Mouse (Mus musculus) liver, adult 2 months (tissue): ENCODE data around the gene Fam213a. TPM values are rescaled to one million over a fixed set of nuclear protein-coding genes. Genes with fewer than 3 reads are reported as not detected.
A peak's percentile ranks its signal among the peaks of the same experiment; 100 is the strongest.

ENCODE experiments used
- DNase-seq: peaks from one replicate; pipeline ENCODE4 v3.0.0-alpha.2; 2011; ENCODE audit warnings: low read depth, low spot score; ENCODE audit errors: extremely low read depth
- H3K27ac ChIP-seq: fragments of 200-500 bp; replicated peaks from 2 replicates; pipeline ENCODE4 v1.5.1; 2012; ENCODE audit warnings: low read depth, mild to moderate bottlenecking, control low read depth, inconsistent platforms, low read length; ENCODE audit not compliant: insufficient read depth
- H3K27me3 ChIP-seq: fragments of 200-500 bp; 2 replicates; pipeline ENCODE4 v1.6.1; 2012; ENCODE audit warnings: mild to moderate bottlenecking, moderate library complexity, low read length, inconsistent platforms; ENCODE audit not compliant: control insufficient read depth, insufficient read depth
- H3K36me3 ChIP-seq: fragments of 200-500 bp; 2 replicates; pipeline ENCODE4 v1.6.1; 2012; ENCODE audit warnings: low read length, inconsistent platforms; ENCODE audit not compliant: control insufficient read depth, insufficient read depth
- H3K4me1 ChIP-seq: fragments of 200-500 bp; 2 replicates; pipeline ENCODE4 v1.6.1; 2011; ENCODE audit warnings: low read length; ENCODE audit not compliant: control insufficient read depth, insufficient read depth
- H3K4me3 ChIP-seq: fragments of 200-500 bp; 2 replicates; pipeline ENCODE4 v1.5.1; 2011; ENCODE audit warnings: low read depth, mild to moderate bottlenecking, control low read depth, low read length, moderate library complexity; ENCODE audit not compliant: insufficient read depth
- H3K79me2 ChIP-seq: fragments of 200-500 bp; 2 replicates; pipeline ENCODE4 v1.6.1; 2012; ENCODE audit warnings: inconsistent platforms, mild to moderate bottlenecking, low read length, moderate library complexity; ENCODE audit not compliant: control insufficient read depth, insufficient read depth
- H3K9ac ChIP-seq: fragments of 200-500 bp; 2 replicates; pipeline ENCODE4 v1.6.1; 2012; ENCODE audit warnings: low read depth, mild to moderate bottlenecking, control low read depth, inconsistent platforms, low read length
- CTCF ChIP-seq: fragments of 200-500 bp; IDR thresholded peaks from 2 replicates; pipeline ENCODE4 v1.5.1; 2011; ENCODE audit warnings: low read depth, low read length, control low read depth
- POLR2A ChIP-seq: fragments of 200-500 bp; IDR thresholded peaks from 2 replicates; pipeline ENCODE4 v1.6.1; 2011; ENCODE audit warnings: low read length, control low read depth; ENCODE audit not compliant: insufficient read depth; ENCODE audit errors: extremely low read depth
- WGBS: fragments of 180-500 bp; shearing (Covaris S2); methylation state at CpG from one replicate; pipeline ENCODE4 v1.1.7; 2018; 5-methylcytosine and 5-hydroxymethylcytosine counted together
- polyA plus RNA-seq: library from polyadenylated mRNA; depleted of rRNA; stranded (reverse); fragments of >200 nt; gene quantifications from 2 replicates; pipeline ENCODE4 v1.2.3, GENCODE M21; 2012
- total RNA-seq: library from RNA; depleted of rRNA; stranded (reverse); fragments of >200 nt; gene quantifications from 2 replicates; pipeline ENCODE4 v1.2.3, GENCODE M21; 2014

Gene Fam213a
- total and polyA plus RNA-seq, 2 experiments: 42.2 to 66.3 TPM

GRCm38 (mm10) chr14:40975127-40975721 is 38.4 kb downstream of the Fam213a start:
- Histone ChIP-seq H3K4me3 (no peak overlapping the region), H3K4me1 (no peaks in the 10 kb centered on the region), H3K36me3 (no peaks in the 10 kb centered on the region), H3K27me3 (no peaks in the 10 kb centered on the region), H3K79me2 (no peaks in the 10 kb centered on the region), H3K9ac (no peak overlapping the region), H3K27ac (no peak overlapping the region)
- peak; percentile 65 for DNase-seq
- WGBS: 80% methylated on average over 6 of the region's 6 CpGs
- peak; percentile 30; the same call in 1 of the 2 replicates for TF ChIP-seq CTCF
- TF ChIP-seq POLR2A: no peak

GRCm38 (mm10) chr14:40968051-40968450 is 45.5 kb downstream of the Fam213a start:
- Histone ChIP-seq H3K9ac (no peak overlapping the region), H3K79me2 (peaks cover 17% of the 10 kb centered on the region; the same call in 1 of the 2 replicates), H3K4me1 (peaks cover 23% of the 10 kb centered on the region), H3K27ac (no peak overlapping the region), H3K27me3 (no peaks in the 10 kb centered on the region), H3K36me3 (no peaks in the 10 kb centered on the region), H3K4me3 (no peak overlapping the region)
- WGBS: 84% methylated on average over 2 of the region's 2 CpGs
- no peak for DNase-seq
- TF ChIP-seq CTCF (no peak), POLR2A (no peak)

- WGBS: 11% methylated on average over 6 of the region's 6 CpGs
- no peak for DNase-seq
- Histone ChIP-seq H3K4me3 (peak overlapping the region; percentile 22; the same call in 1 of the 2 replicates), H3K27me3 (no peaks in the 10 kb centered on the region), H3K36me3 (no peaks in the 10 kb centered on the region), H3K9ac (peak overlapping the region; percentile 42), H3K27ac (no peak overlapping the region), H3K79me2 (peaks cover 22% of the 10 kb centered on the region; the same call in 1 of the 2 replicates), H3K4me1 (peaks cover 26% of the 10 kb centered on the region)
- TF ChIP-seq POLR2A (no peak), CTCF (no peak)
Measured at GRCm38 (mm10) chr14:40967598-40967900, 46.0 kb downstream of the Fam213a start.

- peak; percentile 92 for DNase-seq
- Histone ChIP-seq H3K36me3 (no peaks in the 10 kb centered on the region), H3K9ac (peak overlapping the region; percentile 42), H3K4me1 (peaks cover 27% of the 10 kb centered on the region), H3K4me3 (peak overlapping the region; percentile 82), H3K79me2 (peaks cover 26% of the 10 kb centered on the region; the same call in 1 of the 2 replicates), H3K27me3 (no peaks in the 10 kb centered on the region), H3K27ac (no peak overlapping the region; the same call in 1 of the 2 replicates)
- WGBS: under 1% methylated on average over 58 of the region's 62 CpGs
- TF ChIP-seq POLR2A (no peak), CTCF (no peak)
Measured at GRCm38 (mm10) chr14:40966862-40967597, 46.6 kb downstream of the Fam213a start.

GRCm38 (mm10) chr14:40966392-40966861 is 47.2 kb downstream of the Fam213a start, which contains the start of gene Tspan14:
Gene Tspan14, minus strand, starts transcription at chr14:40966807.
- Histone ChIP-seq H3K4me3 (peak within 1 kb of the TSS; percentile 82), H3K36me3 (no peaks in the 10 kb centered on the region), H3K4me1 (peaks cover 27% of the 10 kb centered on the region), H3K27me3 (no peaks in the 10 kb centered on the region), H3K9ac (peak within 1 kb of the TSS; percentile 95), H3K79me2 (peaks cover 26% of the 10 kb centered on the region; the same call in 1 of the 2 replicates), H3K27ac (peak within 1 kb of the TSS; percentile 83)
- under 1% methylated on average over 53 of the region's 54 CpGs for WGBS
- no peak for DNase-seq
- TF ChIP-seq POLR2A: peak; percentile 84
- no peak for TF ChIP-seq CTCF
